ENCODE assay signal across 23 mouse cellular contexts in the genomic region with DNA sequence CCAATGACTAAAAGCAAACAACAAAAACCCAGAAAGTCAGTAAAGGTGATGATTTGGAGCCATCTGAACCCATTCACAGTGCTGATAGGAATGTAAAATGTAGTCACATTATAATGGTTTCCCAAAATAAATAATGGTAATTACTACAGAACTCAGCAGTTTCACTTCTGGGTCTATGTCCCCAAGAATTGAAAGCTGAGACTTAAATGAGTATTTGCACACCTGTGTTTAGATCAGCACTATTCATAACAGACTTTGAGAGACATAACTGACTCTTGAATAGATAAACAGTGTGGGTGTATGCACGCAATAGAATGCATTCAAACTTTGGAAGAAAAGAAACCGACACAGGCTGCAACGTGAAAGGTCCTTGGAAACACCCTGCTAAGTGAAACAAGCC. TPM values are rescaled to one million over a fixed set of nuclear protein-coding genes. Genes with fewer than 3 reads are reported as not detected.
"Had no signal": no experiment of that assay in that cellular context is flagged by ENCODE, and none has a peak within 500 bp of the region (broad histone marks: within the 10 kb centered on the region; RNA-seq: fewer than 3 reads in every experiment).

No protein-coding gene starts in this region.

- H3K27me3 ChIP-seq: neural tube, embryonic 15.5 days; stomach, embryonic 15.5 days had no signal

- H3K9me3 ChIP-seq: neural tube, embryonic 15.5 days; stomach, embryonic 15.5 days had no signal

- H3K4me2 ChIP-seq: neural tube, embryonic 15.5 days; stomach, embryonic 15.5 days had no signal

- H3K4me1 ChIP-seq: neural tube, embryonic 15.5 days; stomach, embryonic 15.5 days had no signal

- H3K9ac ChIP-seq: neural tube, embryonic 15.5 days; stomach, embryonic 15.5 days had no signal

- H3K36me3 ChIP-seq: neural tube, embryonic 15.5 days; stomach, embryonic 15.5 days had no signal

- DNase-seq: retina, postnatal 1 day; right cerebral cortex, adult 18-20 months; right cerebral cortex, postnatal 14 days; right cerebral cortex, postnatal 25 days; right cerebral cortex, postnatal 4 days; spleen, adult 18-20 months; thymus, adult 18-20 months; thymus, adult 2 months; thymus, postnatal 14 days; thymus, postnatal 25 days; thymus, postnatal 36 days; thymus, postnatal 4 days had no signal

- H3K4me3 ChIP-seq: neural tube, embryonic 15.5 days; stomach, embryonic 15.5 days had no signal

- H3K27ac ChIP-seq: neural tube, embryonic 15.5 days; stomach, embryonic 15.5 days; stomach, postnatal 0 days had no signal

RNA-seq across cellular contexts. Expression of a gene that starts 4.0 kb away (rescaled TPM):
- polyA plus RNA-seq: neural tube, embryonic 14.5 days; neural tube, embryonic 15.5 days; small intestine, adult 2 months; spleen, adult 2 months; stomach, embryonic 14.5 days; stomach, embryonic 15.5 days; stomach, embryonic 16.5 days; stomach, postnatal 0 days; testis, adult 2 months; thymus, postnatal 0 days; urinary bladder, adult 2 months had no signal
